ENCODE assay signal across 23 mouse cellular contexts in the genomic region with DNA sequence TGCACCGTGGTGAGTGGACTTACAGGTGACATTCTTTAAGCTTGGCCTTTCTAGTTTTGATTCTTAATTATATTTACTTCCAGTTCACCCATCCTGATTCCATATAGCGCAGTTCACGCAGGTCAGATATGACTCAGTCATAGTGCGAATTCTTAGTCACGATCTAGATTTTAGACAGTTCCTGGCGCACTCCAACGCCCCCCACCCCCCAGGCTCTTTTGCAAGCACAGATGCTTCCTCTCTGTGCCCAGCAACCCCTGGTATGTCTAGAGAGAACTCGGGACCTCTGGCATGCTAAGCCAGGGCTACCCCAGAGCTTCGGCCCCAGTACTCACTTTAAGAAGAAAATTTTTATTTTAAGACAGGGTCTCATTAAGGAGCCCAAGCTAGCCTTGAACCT. TPM values are rescaled to one million over a fixed set of nuclear protein-coding genes. Genes with fewer than 3 reads are reported as not detected.
DNase-seq lines count a peak whose midpoint lies in the region; ATAC-seq and TF ChIP-seq lines count a peak whose summit lies in the region.
"Had no signal": no experiment of that assay in that cellular context is flagged by ENCODE, and none has a peak within 500 bp of the region (broad histone marks: within the 10 kb centered on the region; RNA-seq: fewer than 3 reads in every experiment).

No protein-coding gene starts in this region.

- no peak overlapping the region for H3K4me3 ChIP-seq in lung, embryonic 15.5 days
- no peak overlapping the region for H3K4me3 ChIP-seq in liver, embryonic 15.5 days (replicated peaks)
- H3K4me3 ChIP-seq in hindbrain, postnatal 0 days (ENCODE audit: low read length): no peak overlapping the region
- H3K4me3 ChIP-seq: embryonic facial prominence, embryonic 12.5 days; forebrain, embryonic 12.5 days; gastrocnemius, adult 2 months; heart, embryonic 13.5 days; hindbrain, embryonic 13.5 days had no signal

- WGBS in lung, embryonic 15.5 days: 82% methylated on average over 9 of the region's 9 CpGs
- WGBS in liver, embryonic 15.5 days (ENCODE audit: insufficient replicate concordance): 56% methylated on average over 9 of the region's 9 CpGs
- 88% methylated on average over 9 of the region's 9 CpGs for WGBS in hindbrain, postnatal 0 days

- no peak for TF ChIP-seq CTCF in hindbrain, postnatal 0 days (IDR thresholded peaks at IDR 0.05; ENCODE audit: low read depth)

- H3K9me3 ChIP-seq in lung, embryonic 15.5 days: no peaks in the 10 kb centered on the region
- H3K9me3 ChIP-seq in liver, embryonic 15.5 days (replicated peaks): no peaks in the 10 kb centered on the region
- no peaks in the 10 kb centered on the region for H3K9me3 ChIP-seq in hindbrain, postnatal 0 days (ENCODE audit: low read length)
- H3K9me3 ChIP-seq: embryonic facial prominence, embryonic 12.5 days; forebrain, embryonic 12.5 days; G1E; hindbrain, embryonic 13.5 days had no signal

- no peak overlapping the region for H3K4me2 ChIP-seq in lung, embryonic 15.5 days
- H3K4me2 ChIP-seq in liver, embryonic 15.5 days: no peak overlapping the region
- no peak overlapping the region for H3K4me2 ChIP-seq in hindbrain, postnatal 0 days (ENCODE audit: low read depth, low read length)
- H3K4me2 ChIP-seq: embryonic facial prominence, embryonic 12.5 days; forebrain, embryonic 12.5 days; heart, embryonic 13.5 days; hindbrain, embryonic 13.5 days had no signal

- DNase-seq in lung, postnatal 36 days: no peak
- DNase-seq in hindbrain, postnatal 0 days (ENCODE audit: low spot score): no peak
- DNase-seq in ovary, postnatal 10 days (ENCODE audit: low spot score): no peak
- DNase-seq in urinary bladder, adult 2 months (ENCODE audit: low spot score): no peak
- DNase-seq: adrenal gland, adult 8-10 months; adrenal gland, postnatal 36 days; cerebellum, adult 2 months; cerebellum, postnatal 10 days; embryo, embryonic 11 days; gastrocnemius, adult 2 months; gastrocnemius, postnatal 25 days; heart, adult 11 months; heart, postnatal 36 days had no signal

- H3K36me3 ChIP-seq in lung, embryonic 15.5 days: no peaks in the 10 kb centered on the region
- H3K36me3 ChIP-seq in liver, embryonic 15.5 days (replicated peaks): no peaks in the 10 kb centered on the region
- no peaks in the 10 kb centered on the region for H3K36me3 ChIP-seq in hindbrain, postnatal 0 days (ENCODE audit: insufficient read depth, low read length)
- H3K36me3 ChIP-seq: embryonic facial prominence, embryonic 12.5 days; forebrain, embryonic 12.5 days; G1E; heart, embryonic 13.5 days; hindbrain, embryonic 13.5 days had no signal

- peak overlapping the region; percentile 33; the same call in 1 of the 2 replicates for H3K27ac ChIP-seq in lung, embryonic 15.5 days
- H3K27ac ChIP-seq in liver, embryonic 15.5 days (replicated peaks): peak overlapping the region; percentile 81; the same call in 1 of the 2 replicates
- no peak overlapping the region for H3K27ac ChIP-seq in hindbrain, postnatal 0 days
- H3K27ac ChIP-seq: embryonic facial prominence, embryonic 12.5 days; forebrain, embryonic 12.5 days; gastrocnemius, adult 2 months; heart, embryonic 13.5 days; hindbrain, embryonic 13.5 days had no signal

- H3K9ac ChIP-seq in lung, embryonic 15.5 days: no peak overlapping the region
- no peak overlapping the region for H3K9ac ChIP-seq in liver, embryonic 15.5 days
- no peak overlapping the region for H3K9ac ChIP-seq in hindbrain, postnatal 0 days (replicated peaks; ENCODE audit: low read length)
- H3K9ac ChIP-seq: embryonic facial prominence, embryonic 12.5 days; forebrain, embryonic 12.5 days; heart, embryonic 13.5 days; hindbrain, embryonic 13.5 days had no signal

- peaks cover 39% of the 10 kb centered on the region for H3K4me1 ChIP-seq in lung, embryonic 15.5 days
- H3K4me1 ChIP-seq in liver, embryonic 15.5 days (replicated peaks): peaks cover 74% of the 10 kb centered on the region
- H3K4me1 ChIP-seq in hindbrain, postnatal 0 days (ENCODE audit: insufficient read depth, low read length): no peaks in the 10 kb centered on the region

- no peak for ATAC-seq in lung, embryonic 15.5 days (ENCODE audit: borderline replicate concordance, extremely low read depth, low FRiP score, low TSS enrichment)
- peak; percentile 65 for ATAC-seq in granulocyte monocyte progenitor cell, adult 5-6 weeks (replicated peaks; ENCODE audit: poor library complexity, severe bottlenecking)
- ATAC-seq in liver, embryonic 15.5 days (ENCODE audit: insufficient read depth): no peak
- ATAC-seq in megakaryocyte progenitor cell, adult 5-6 weeks (replicated peaks; ENCODE audit: poor library complexity): peak; percentile 41
- no peak for ATAC-seq in hindbrain, postnatal 0 days
- ATAC-seq: forebrain, embryonic 16.5 days had no signal

- H3K27me3 ChIP-seq in lung, embryonic 15.5 days: no peaks in the 10 kb centered on the region
- H3K27me3 ChIP-seq in liver, embryonic 15.5 days: no peaks in the 10 kb centered on the region
- H3K27me3 ChIP-seq in hindbrain, postnatal 0 days (ENCODE audit: insufficient read depth, low read length): no peaks in the 10 kb centered on the region
- H3K27me3 ChIP-seq: embryonic facial prominence, embryonic 12.5 days; forebrain, embryonic 12.5 days; heart, embryonic 13.5 days; hindbrain, embryonic 13.5 days had no signal

RNA-seq across cellular contexts. Expression of a gene that starts 10.3 kb away (rescaled TPM):
- polyA plus RNA-seq in lung, embryonic 15.5 days (2015; fragmentation: Nextera tagmentation; extraction: Ambion mirVana): 66.0 and 70.0 TPM in 2 replicates
- not detected in 2 replicates for total RNA-seq in granulocyte monocyte progenitor cell, adult 5-6 weeks (2014; fragmentation: Nextera tagmentation)
- total RNA-seq in granulocyte monocyte progenitor cell, adult 5-6 weeks (2017): 0.04 and 0.21 TPM in 2 replicates
- 67.7 and 77.8 TPM in 2 replicates for polyA plus RNA-seq in liver, embryonic 15.5 days (2015; fragmentation: Nextera tagmentation; extraction: Ambion mirVana)
- 0.07 and 0.39 TPM in 2 replicates for total RNA-seq in megakaryocyte progenitor cell, adult 5-6 weeks (2015)
- 0.58 and 1.5 TPM in 2 replicates for total RNA-seq in megakaryocyte progenitor cell, adult 5-6 weeks (2017)
- 13.6 and 14.4 TPM in 2 replicates for total RNA-seq in hindbrain, postnatal 0 days (2014; rRNA removed)
- 6.5 and 7.1 TPM in 2 replicates for polyA plus RNA-seq in hindbrain, postnatal 0 days (2015; fragmentation: Nextera tagmentation; extraction: Ambion mirVana)
- polyA plus RNA-seq in urinary bladder, adult 2 months (2012; rRNA removed): 218 and 272 TPM in 2 replicates

Comparison
In these comparisons a context has a peak if more than half of its experiments do, and no peak if none do; other contexts are left out.
1. ATAC-seq: peak in granulocyte monocyte progenitor cell, adult 5-6 weeks (single experiment) and megakaryocyte progenitor cell, adult 5-6 weeks (single experiment); none in lung, embryonic 15.5 days (single experiment), liver, embryonic 15.5 days (single experiment) and hindbrain, postnatal 0 days (single experiment).